Mouse (Mus musculus): ENCODE measurements around the gene Bicd2.

DNA sequence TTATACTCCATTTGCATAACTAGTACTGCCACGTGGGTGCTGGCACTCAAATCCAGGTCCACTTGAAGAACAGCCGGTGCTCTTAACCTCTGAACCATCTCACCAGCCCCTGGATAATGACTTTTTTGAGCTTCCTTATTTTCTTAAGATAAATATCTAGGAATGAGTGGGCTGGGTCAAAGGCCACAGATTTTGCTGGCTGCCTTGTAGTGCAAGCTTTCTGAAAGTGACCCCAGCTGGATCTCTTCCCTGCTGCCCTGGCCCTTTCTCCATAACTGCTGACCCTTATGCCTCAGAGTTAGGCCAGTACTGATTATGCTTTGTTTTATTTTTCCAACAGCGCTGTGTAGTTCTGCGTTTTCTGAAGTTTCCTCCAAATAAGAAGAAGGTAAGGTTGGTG is 89.1 kb downstream of the Bicd2 start:
- TF ChIP-seq CTCF (IDR thresholded peaks at IDR 0.05; ENCODE audit: low read depth, low read length) (no peak), POLR2A (IDR thresholded peaks at IDR 0.05; ENCODE audit: borderline replicate concordance, low read depth, low read length) (no peak)

Data from bone marrow macrophage, adult 2 months (primary cell).